Mouse (Mus musculus): Measurements from ENCODE around the gene Capzb. TPM values are rescaled to one million over a fixed set of nuclear protein-coding genes. Genes with fewer than 3 reads are reported as not detected.

Gene Capzb
- polyA plus RNA-seq, 1 experiment: 238 TPM

DNA sequence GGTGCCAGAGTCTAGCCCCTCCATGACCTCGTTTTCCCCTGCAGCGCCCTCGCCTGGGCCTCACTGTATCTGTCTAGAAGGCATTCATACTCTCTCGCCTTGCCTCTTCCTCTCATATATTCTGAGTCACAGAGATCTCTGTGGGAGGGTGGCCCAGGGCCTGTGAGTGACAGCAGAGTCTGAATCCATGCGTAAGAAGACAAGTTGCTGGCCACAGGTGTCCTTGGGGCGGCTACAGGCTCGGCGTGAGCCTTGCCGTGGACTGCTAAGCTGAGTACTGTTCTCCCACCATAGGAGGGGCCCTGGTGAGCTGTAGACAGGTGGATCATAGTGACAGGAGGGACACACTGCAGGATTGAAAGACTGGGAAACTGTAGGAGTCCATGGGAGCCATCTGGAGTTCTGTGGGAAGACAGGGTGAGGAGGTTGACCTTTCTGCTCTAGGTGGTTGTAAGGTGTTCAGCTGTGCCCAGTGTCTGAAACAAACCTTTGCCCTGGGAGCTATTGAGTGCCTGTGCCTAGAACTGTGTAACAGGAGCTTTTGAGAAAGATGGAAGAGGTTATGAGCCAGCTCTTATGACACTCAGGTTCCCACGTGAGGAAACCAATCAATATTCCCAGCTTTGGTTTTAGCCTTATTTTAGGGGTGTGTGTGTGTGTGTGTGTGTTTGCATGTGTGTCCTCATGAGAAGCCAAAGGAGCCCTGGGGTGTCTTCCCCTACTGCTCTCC, 80.4 kb downstream of the Capzb start:
- no peak for TF ChIP-seq FLI1 (IDR thresholded peaks at IDR 0.05; ENCODE audit: low read length)
- no peak for TF ChIP-seq GATA1 (IDR thresholded peaks at IDR 0.05; ENCODE audit: borderline replicate concordance, low read length)
- Histone ChIP-seq H3K9me3 (no peaks in the 10 kb centered on the region), H3K4me1 (peaks cover 30% of the 10 kb centered on the region), H3K27me3 (replicated peaks) (no peaks in the 10 kb centered on the region), H3K4me3 (replicated peaks) (no peak overlapping the region), H3K36me3 (replicated peaks; ENCODE audit: low read length) (peaks cover 98% of the 10 kb centered on the region)

DNA sequence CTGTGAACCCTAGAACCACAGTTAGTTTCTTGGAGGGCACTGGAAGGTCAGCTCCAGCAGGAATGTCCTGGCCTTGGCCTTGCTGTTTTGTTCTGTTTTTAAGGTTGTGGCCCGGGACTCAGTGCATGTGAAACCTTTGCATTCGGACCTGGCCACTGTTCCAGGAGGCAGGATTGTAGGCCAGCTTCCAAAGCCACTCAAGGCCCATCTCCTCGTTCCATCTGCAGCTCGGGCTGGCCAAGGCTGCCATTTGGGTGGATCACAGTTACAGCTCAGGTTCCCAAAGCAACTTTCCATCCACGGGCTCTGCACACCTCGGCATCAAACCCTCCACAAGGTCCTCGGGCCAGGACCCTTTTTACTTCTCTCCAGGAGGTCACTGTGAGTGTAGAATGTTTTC, 81.9 kb downstream of the Capzb start:
- Histone ChIP-seq H3K4me1 (peaks cover 28% of the 10 kb centered on the region), H3K27me3 (replicated peaks) (no peaks in the 10 kb centered on the region), H3K4me3 (replicated peaks) (no peak overlapping the region), H3K9me3 (no peaks in the 10 kb centered on the region), H3K36me3 (replicated peaks; ENCODE audit: low read length) (peaks cover 97% of the 10 kb centered on the region)
- TF ChIP-seq FLI1 (IDR thresholded peaks at IDR 0.05; ENCODE audit: low read length) (no peak), GATA1 (IDR thresholded peaks at IDR 0.05; ENCODE audit: borderline replicate concordance, low read length) (no peak)

DNA sequence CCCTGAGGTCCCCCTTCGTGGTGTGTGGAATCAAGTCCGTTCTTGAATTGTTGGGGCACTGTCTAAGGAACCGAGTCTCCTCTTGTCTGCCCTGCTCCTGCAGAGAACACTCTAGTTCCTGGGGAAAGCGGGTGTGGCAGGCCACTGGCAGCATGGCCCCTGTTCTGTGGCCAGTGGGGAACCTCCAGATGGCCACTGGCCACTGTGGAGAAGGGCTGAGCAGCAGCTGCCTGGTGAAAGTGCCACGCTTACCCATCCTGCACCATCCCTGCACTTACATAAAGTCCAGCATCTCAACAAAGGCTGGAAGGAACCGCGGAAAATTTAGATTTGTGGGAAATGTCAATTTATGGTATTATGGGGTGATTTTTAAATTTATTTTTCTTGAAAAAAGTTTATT, 83.7 kb downstream of the Capzb start:
- H3K9me3 ChIP-seq: no peaks in the 10 kb centered on the region
- H3K4me3 ChIP-seq (replicated peaks): no peak overlapping the region
- H3K27me3 ChIP-seq (replicated peaks): no peaks in the 10 kb centered on the region
- TF ChIP-seq FLI1 (IDR thresholded peaks at IDR 0.05; ENCODE audit: low read length): no peak
- no peak for TF ChIP-seq GATA1 (IDR thresholded peaks at IDR 0.05; ENCODE audit: borderline replicate concordance, low read length)
- peaks cover 98% of the 10 kb centered on the region for H3K36me3 ChIP-seq (replicated peaks; ENCODE audit: low read length)
- H3K4me1 ChIP-seq: peaks cover 28% of the 10 kb centered on the region

DNA sequence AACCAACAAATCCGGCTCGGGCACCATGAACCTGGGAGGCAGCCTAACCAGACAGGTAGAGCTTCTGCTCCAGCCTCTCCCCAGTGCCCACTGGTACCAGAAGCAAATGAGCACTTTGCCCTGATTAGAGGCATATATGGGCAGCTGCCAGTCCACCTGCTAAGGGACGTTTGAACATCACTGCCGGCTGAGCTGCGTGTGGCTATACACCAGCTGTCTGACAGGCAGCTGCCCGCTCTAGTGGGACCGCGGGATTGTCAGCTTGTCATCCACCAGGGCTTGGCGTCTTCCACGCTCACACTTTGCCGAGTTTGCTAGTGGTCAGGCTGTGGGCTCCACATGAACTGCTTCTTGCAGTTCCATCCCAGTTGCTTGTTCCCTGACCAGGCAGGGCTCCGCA, 87.8 kb downstream of the Capzb start:
- Histone ChIP-seq H3K4me3 (replicated peaks) (no peak overlapping the region), H3K27me3 (replicated peaks) (no peaks in the 10 kb centered on the region), H3K4me1 (peaks cover 31% of the 10 kb centered on the region), H3K9me3 (no peaks in the 10 kb centered on the region), H3K36me3 (replicated peaks; ENCODE audit: low read length) (peaks cover 97% of the 10 kb centered on the region)
- no peak for TF ChIP-seq FLI1 (IDR thresholded peaks at IDR 0.05; ENCODE audit: low read length)
- no peak for TF ChIP-seq GATA1 (IDR thresholded peaks at IDR 0.05; ENCODE audit: borderline replicate concordance, low read length)

DNA sequence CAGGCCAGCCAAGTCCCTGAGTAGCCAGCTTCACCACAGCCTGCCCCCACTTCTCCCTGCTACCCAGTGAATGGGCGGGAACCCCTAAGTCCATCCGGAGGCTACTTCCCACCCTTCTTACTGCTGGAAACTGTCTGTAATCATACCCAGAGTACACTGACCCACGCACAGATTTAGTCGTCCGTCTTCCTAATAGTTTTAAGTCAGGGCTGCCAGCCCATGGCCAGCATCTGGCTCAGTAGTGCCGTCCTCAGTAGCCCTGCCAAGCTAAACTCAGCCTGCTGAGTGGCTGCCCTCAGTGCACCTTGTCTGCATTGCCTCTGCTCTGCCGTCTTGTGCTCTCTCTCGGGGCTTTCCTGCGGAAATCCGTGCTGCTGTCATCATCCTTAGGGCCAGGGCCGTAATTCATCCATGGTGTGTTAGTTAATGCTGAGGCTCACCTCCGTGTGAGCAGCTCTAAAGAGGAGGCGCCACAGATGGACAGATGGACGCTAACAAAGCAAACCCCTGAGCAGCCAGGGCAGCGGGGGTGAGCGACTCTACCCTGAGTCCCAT, 89.2 kb downstream of the Capzb start:
- Histone ChIP-seq H3K36me3 (replicated peaks; ENCODE audit: low read length) (peaks cover 97% of the 10 kb centered on the region), H3K27me3 (replicated peaks) (no peaks in the 10 kb centered on the region), H3K4me1 (peaks cover 37% of the 10 kb centered on the region), H3K4me3 (replicated peaks) (no peak overlapping the region), H3K9me3 (no peaks in the 10 kb centered on the region)
- no peak for TF ChIP-seq FLI1 (IDR thresholded peaks at IDR 0.05; ENCODE audit: low read length)
- TF ChIP-seq GATA1 (IDR thresholded peaks at IDR 0.05; ENCODE audit: borderline replicate concordance, low read length): no peak

DNA sequence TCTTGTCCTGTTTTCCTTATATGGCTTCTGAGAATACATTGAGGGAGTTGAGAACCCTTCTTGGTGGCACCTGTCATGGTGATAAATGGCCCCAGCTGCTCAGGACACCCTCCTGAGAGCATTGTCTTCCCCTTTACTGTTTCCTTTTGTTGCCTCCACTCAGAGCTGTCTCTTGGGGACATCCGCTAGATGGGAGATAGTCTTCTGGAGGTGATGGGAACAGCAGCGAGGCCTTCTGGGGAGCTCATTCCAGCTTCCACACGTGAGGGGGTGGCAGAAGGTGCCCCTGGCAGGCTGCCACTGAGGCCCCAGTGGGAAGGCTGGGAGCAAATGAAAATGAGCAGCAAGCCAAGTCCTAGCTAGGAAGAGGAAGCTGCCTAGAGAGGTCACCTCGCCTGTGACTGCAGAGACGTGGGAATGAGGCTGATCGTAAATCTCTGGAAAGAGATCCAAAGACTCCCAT, 90.3 kb downstream of the Capzb start:
- Histone ChIP-seq H3K4me3 (replicated peaks) (no peak overlapping the region), H3K36me3 (replicated peaks; ENCODE audit: low read length) (peaks cover 98% of the 10 kb centered on the region), H3K9me3 (no peaks in the 10 kb centered on the region), H3K4me1 (peaks cover 38% of the 10 kb centered on the region), H3K27me3 (replicated peaks) (no peaks in the 10 kb centered on the region)
- TF ChIP-seq FLI1 (IDR thresholded peaks at IDR 0.05; ENCODE audit: low read length): no peak

DNA sequence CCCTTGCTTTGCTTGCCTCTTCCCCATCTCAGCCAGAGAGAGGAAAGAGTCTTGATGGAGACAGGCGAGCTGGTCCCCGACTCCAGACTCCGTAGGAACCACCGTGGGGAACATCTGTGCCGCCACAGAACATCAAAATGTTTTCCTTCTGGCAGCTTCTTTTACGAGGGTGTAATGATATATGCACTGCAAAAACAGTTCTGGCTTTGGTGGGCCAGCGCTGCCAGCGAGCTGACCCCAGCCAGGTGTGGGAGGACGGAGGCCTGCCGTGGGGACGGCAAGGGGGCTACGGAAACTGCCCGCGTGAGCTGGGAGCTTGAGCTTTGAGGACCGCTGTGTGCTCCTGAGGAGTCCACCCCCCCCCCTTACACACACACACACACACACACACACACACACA, 92.2 kb downstream of the Capzb start:
- Histone ChIP-seq H3K36me3 (replicated peaks; ENCODE audit: low read length) (peaks cover 99% of the 10 kb centered on the region), H3K9me3 (no peaks in the 10 kb centered on the region), H3K4me1 (peaks cover 54% of the 10 kb centered on the region), H3K4me3 (replicated peaks) (no peak overlapping the region), H3K27me3 (replicated peaks) (no peaks in the 10 kb centered on the region)
- no peak for TF ChIP-seq GATA1 (IDR thresholded peaks at IDR 0.05; ENCODE audit: borderline replicate concordance, low read length)
- no peak for TF ChIP-seq FLI1 (IDR thresholded peaks at IDR 0.05; ENCODE audit: low read length)

DNA sequence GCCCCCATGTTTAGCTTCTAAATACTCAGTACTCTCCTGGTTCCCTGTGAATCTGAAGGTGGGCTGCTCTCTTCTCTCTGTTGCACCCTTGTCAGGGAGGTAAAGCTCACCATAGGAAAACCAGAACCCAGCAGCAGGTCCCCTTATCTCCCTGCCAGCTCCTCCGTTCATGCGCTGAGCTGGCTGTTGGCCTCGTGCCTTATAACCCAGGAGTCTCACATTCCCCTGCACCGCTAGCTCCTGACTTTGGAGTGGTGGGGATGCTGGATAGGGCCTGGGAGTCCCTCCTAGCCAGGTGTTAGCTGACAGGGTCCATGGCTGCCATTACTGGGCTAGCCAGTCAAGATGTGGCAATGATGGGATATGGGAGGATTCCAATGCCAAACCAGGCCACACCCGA, 93.5 kb downstream of the Capzb start:
- TF ChIP-seq GATA1 (IDR thresholded peaks at IDR 0.05; ENCODE audit: borderline replicate concordance, low read length): no peak
- Histone ChIP-seq H3K27me3 (replicated peaks) (no peaks in the 10 kb centered on the region), H3K4me3 (replicated peaks) (no peak overlapping the region), H3K36me3 (replicated peaks; ENCODE audit: low read length) (peaks cover 99% of the 10 kb centered on the region), H3K4me1 (peaks cover 67% of the 10 kb centered on the region), H3K9me3 (no peaks in the 10 kb centered on the region)

DNA sequence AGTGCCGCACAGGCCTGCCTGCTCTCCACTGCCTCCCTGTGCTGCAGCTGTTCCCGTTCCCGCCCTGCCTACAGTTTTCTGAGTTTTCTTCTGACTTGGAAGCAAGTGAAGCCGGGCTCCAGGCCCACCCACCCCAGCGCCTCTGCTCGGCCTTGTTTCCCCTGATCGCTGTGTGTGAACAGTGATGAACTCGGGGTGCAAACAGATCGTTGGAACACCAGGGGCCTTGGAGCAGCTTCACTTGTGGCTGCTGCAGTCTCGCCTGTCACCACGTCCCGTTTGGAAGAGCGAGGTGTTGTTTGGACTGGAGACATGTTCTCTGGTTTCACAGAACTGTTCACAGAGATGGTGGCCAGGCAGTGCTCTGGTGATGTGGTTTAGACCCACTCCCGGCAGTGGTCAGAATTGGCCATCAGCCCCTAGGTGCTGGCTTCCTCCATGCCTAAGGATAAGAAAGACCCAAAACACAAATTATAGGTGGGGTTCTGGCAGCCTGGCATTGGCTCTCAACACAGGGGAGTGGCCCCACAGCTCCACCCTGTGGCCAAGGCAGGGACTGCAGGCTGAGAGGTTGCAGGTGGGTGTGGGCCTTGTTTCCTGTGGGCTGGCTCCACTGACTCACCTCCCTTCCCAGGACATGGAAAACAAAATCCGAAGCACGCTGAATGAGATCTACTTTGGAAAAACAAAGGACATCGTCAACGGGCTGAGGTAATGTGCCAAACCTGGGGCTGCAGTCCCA, 94.6 kb downstream of the Capzb start:
- H3K27me3 ChIP-seq (replicated peaks): no peaks in the 10 kb centered on the region
- TF ChIP-seq GATA1 (IDR thresholded peaks at IDR 0.05; ENCODE audit: borderline replicate concordance, low read length) (no peak), FLI1 (IDR thresholded peaks at IDR 0.05; ENCODE audit: low read length) (no peak)
- peaks cover 78% of the 10 kb centered on the region for H3K4me1 ChIP-seq
- H3K4me3 ChIP-seq (replicated peaks): no peak overlapping the region
- no peaks in the 10 kb centered on the region for H3K9me3 ChIP-seq
- peaks cover 99% of the 10 kb centered on the region for H3K36me3 ChIP-seq (replicated peaks; ENCODE audit: low read length)

DNA sequence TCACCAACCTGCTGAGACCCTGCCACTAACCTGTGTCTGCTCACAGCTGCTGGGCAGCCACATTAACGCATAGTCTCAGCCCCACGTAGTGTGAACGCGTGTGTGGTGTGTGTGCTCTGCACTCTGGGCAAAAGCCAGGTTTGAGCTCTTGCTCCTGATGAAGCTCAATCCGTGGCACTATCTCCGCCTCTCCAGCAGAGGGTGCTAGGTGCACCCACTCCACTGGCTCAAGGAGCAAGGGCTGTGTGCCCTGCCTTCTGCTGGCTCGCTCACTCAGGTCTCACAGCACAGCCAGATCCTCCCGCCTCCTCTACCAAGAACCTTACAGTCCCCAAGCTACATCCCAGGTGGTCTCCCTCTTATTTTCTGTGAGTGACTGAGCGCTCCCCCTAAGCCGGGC, 96.3 kb downstream of the Capzb start:
- Histone ChIP-seq H3K36me3 (replicated peaks; ENCODE audit: low read length) (peaks cover 92% of the 10 kb centered on the region), H3K27me3 (replicated peaks) (no peaks in the 10 kb centered on the region), H3K9me3 (no peaks in the 10 kb centered on the region), H3K4me1 (peaks cover 95% of the 10 kb centered on the region), H3K4me3 (replicated peaks) (peak overlapping the region; percentile 59)
- no peak for TF ChIP-seq GATA1 (IDR thresholded peaks at IDR 0.05; ENCODE audit: borderline replicate concordance, low read length)
- TF ChIP-seq FLI1 (IDR thresholded peaks at IDR 0.05; ENCODE audit: low read length): no peak
